Mouse (Mus musculus): ENCODE measurements around the gene Gnat3. TPM values are rescaled to one million over a fixed set of nuclear protein-coding genes. Genes with fewer than 3 reads are reported as not detected.

The Gnat3 gene
- polyA plus RNA-seq, 1 experiment from 2014 or later, result not detected

DNA sequence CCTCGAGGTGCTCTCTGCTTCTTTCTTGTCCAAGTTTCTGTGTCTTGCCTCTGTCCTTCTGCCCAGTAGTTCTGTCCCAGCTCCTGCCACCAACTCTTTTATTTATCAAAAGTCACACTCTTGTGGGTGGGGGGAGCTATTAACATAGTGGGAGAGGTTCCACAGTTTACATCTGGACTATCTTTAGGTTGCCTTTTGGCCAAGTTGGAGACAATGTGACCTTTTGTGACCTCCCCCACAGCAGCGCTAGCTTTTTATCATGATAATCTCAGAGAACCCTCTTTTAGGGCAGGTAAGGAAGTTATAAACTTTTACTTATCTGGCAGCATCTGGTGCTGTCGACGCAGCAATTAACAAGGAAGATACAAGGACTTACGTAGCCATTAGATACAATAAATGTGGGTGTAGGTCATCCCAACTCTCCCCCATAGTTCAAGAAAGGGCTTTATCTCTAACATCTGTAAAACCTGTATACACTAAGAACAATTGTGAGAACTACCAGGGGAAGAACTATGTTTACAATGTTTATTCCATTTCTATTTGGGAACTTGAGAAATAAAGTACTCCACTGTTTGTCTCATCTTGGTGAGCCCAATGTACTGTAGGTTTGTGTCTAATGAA is 18.3 kb downstream of the Gnat3 start:
- Histone ChIP-seq H3K9me3 (replicated peaks) (no peaks in the 10 kb centered on the region), H3K27ac (no peak overlapping the region), H3K27me3 (no peaks in the 10 kb centered on the region), H3K4me2 (no peak overlapping the region), H3K4me3 (replicated peaks) (no peak overlapping the region), H3K4me1 (no peaks in the 10 kb centered on the region), H3K9ac (no peak overlapping the region), H3K36me3 (no peaks in the 10 kb centered on the region)
- WGBS, result 56% methylated on average over 5 of the region's 5 CpGs
- ATAC-seq (replicated peaks; ENCODE audit: low FRiP score), result no peak

DNA sequence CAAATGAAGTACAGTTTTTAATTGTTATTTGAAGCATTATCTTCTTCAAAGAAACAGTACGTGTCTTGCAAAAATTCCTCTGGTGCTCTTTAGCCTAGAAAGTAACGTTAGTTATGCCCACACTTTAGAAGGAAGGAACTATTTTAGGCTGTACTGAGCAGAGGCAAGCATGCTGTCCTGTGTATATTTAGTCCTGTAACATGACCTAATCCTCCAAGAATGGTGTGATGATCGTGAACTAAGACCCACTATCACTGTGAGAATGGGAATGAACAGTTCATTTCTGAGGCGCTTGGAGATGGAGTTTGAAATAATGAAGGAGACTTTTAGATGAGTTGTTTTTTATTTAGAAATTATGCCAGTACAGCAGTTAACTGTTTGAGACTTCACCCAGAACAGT is 20.4 kb downstream of the Gnat3 start:
- Histone ChIP-seq H3K27ac (no peak overlapping the region), H3K9ac (no peak overlapping the region), H3K4me2 (no peak overlapping the region), H3K36me3 (no peaks in the 10 kb centered on the region), H3K4me1 (no peaks in the 10 kb centered on the region), H3K4me3 (replicated peaks) (no peak overlapping the region), H3K27me3 (no peaks in the 10 kb centered on the region), H3K9me3 (replicated peaks) (no peaks in the 10 kb centered on the region)
- no peak for ATAC-seq (replicated peaks; ENCODE audit: low FRiP score)
- WGBS, result 58% methylated on average over 4 of the region's 4 CpGs

DNA sequence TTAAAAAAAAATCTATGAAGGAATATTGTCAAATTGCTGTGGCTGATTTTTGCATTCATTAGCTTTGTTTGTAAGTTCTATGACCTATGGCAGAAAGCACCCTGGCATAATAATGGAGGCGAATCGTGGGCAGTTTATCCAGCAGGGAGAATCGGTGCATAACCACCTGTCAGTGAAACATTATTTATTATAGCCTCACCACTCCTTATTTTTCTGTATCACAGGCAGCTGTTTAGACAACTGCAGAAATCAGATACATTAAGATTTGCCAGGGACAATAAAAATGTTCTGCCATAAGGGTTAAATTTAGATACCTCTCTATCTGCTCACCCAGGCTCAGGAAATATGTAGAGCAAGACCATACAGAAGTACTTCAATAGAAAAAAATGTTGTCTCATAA is 22.2 kb downstream of the Gnat3 start:
- Histone ChIP-seq H3K4me2 (no peak overlapping the region), H3K4me3 (replicated peaks) (no peak overlapping the region), H3K4me1 (no peaks in the 10 kb centered on the region), H3K27ac (no peak overlapping the region), H3K36me3 (no peaks in the 10 kb centered on the region), H3K27me3 (no peaks in the 10 kb centered on the region), H3K9ac (no peak overlapping the region), H3K9me3 (replicated peaks) (no peaks in the 10 kb centered on the region)
- WGBS, result 56% methylated on average over 3 of the region's 3 CpGs
- ATAC-seq (replicated peaks; ENCODE audit: low FRiP score), result no peak

DNA sequence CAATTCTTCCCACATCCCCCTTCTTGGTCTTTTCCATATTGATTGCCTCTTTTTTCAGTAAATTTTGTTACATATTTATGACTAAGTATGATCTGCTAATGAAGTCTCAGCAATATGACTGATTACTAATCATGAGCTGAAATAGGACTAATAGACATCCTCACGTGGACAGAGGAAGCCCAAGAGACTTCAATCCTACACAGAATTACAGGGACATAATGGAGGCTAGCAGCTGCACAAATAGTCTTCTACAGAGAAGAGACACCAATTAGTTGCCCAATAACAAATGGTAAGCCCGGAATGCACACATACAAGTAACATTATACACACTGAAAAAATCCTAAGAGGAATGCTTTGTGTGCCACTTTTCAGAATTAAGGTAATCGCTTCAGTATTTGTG is 24.3 kb downstream of the Gnat3 start:
- no peak for ATAC-seq (replicated peaks; ENCODE audit: low FRiP score)
- Histone ChIP-seq H3K27me3 (no peaks in the 10 kb centered on the region), H3K9me3 (replicated peaks) (no peaks in the 10 kb centered on the region), H3K4me2 (no peak overlapping the region), H3K36me3 (no peaks in the 10 kb centered on the region), H3K4me3 (replicated peaks) (no peak overlapping the region), H3K4me1 (no peaks in the 10 kb centered on the region), H3K9ac (no peak overlapping the region), H3K27ac (no peak overlapping the region)
- 77% methylated on average over 3 of the region's 3 CpGs for WGBS

DNA sequence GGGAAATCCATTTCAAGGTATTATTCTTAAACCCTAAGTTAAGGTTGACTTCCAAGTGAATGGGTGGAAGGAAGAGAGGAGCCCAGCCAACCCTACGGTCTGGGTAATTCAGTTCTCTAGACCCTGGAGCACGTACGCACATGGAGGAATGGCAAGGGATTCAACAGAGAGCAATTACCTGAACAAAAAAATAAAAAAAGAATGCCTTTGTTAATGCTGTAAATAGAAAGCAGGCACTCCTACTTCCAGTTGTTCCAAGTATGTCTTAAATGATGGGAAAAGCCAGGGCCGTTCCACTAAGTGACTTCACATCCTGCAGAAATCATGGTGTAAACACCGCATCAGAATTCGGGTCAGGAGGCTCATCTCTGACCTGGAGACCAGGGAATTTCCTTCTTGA is 28.3 kb downstream of the Gnat3 start:
- Histone ChIP-seq H3K27ac (no peak overlapping the region), H3K36me3 (no peaks in the 10 kb centered on the region), H3K4me2 (no peak overlapping the region), H3K9me3 (replicated peaks) (no peaks in the 10 kb centered on the region), H3K9ac (no peak overlapping the region), H3K27me3 (no peaks in the 10 kb centered on the region), H3K4me1 (no peaks in the 10 kb centered on the region), H3K4me3 (replicated peaks) (no peak overlapping the region)
- 85% methylated on average over 6 of the region's 6 CpGs for WGBS
- ATAC-seq (replicated peaks; ENCODE audit: low FRiP score), result no peak

DNA sequence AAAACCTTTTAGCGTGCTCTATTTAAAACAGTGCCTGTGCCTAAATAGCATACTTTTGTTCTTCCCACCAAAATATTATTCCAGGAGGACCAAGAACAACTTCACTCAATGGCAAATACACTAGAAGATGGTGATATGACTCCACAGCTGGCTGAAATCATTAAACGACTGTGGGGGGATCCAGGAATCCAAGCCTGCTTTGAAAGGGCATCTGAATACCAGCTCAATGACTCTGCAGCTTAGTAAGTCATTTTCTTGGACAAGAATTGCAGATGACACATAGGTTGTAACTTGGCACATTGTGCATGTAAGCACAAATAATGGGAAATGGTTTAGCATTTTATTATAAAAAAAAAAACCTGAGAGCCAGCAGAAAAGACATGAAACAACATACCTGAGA is 37.2 kb downstream of the Gnat3 start:
- Histone ChIP-seq H3K9ac (no peak overlapping the region), H3K4me2 (no peak overlapping the region), H3K36me3 (no peaks in the 10 kb centered on the region), H3K27me3 (no peaks in the 10 kb centered on the region), H3K27ac (no peak overlapping the region), H3K9me3 (replicated peaks) (no peaks in the 10 kb centered on the region), H3K4me1 (no peaks in the 10 kb centered on the region), H3K4me3 (replicated peaks) (no peak overlapping the region)
- ATAC-seq (replicated peaks; ENCODE audit: low FRiP score), result no peak
- 74% methylated on average over 2 of the region's 2 CpGs for WGBS

DNA sequence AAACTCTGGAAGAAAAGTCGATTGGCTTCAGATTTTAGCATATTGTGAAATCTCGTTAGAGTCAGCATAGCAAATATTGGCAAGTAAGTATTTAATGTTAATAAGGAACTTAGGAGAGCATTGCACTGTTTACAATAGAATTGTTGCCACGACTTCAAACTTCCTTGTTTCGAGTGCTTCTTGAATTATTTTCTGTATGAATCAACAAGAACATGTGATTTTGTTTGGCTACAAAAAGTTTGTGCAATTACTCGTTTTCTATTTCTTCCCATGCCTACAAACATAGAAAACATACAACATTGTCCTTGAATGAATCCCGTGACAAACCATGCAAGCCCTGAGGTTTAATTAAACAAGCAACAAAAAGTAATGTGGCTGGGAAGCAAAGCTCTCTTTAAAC is 37.8 kb downstream of the Gnat3 start:
- Histone ChIP-seq H3K4me2 (no peak overlapping the region), H3K9me3 (replicated peaks) (no peaks in the 10 kb centered on the region), H3K9ac (no peak overlapping the region), H3K27ac (no peak overlapping the region), H3K36me3 (no peaks in the 10 kb centered on the region), H3K4me1 (no peaks in the 10 kb centered on the region), H3K27me3 (no peaks in the 10 kb centered on the region), H3K4me3 (replicated peaks) (no peak overlapping the region)
- ATAC-seq (replicated peaks; ENCODE audit: low FRiP score), result no peak
- 79% methylated on average over 6 of the region's 6 CpGs for WGBS

DNA sequence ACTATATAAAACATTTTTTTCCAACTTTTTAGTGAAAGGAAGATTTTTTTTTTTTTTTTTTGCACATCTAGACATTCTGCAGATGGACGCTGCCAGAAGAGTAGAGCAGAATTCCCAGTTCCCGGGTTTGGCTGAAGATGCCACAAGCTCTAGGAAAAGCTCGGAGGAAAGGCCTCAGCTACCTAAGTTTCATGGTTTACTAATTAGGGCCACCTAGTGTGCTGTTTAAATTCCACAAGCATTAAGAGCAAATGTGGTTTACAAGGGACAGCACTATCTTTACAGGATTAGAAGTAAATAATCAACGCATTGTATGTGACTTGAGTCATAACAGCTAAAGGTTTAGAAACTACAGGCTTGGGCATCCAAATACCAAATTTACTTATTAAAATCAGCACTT is 39.3 kb downstream of the Gnat3 start:
- Histone ChIP-seq H3K27me3 (no peaks in the 10 kb centered on the region), H3K9ac (no peak overlapping the region), H3K36me3 (no peaks in the 10 kb centered on the region), H3K9me3 (replicated peaks) (no peaks in the 10 kb centered on the region), H3K4me1 (no peaks in the 10 kb centered on the region), H3K4me2 (no peak overlapping the region), H3K4me3 (replicated peaks) (no peak overlapping the region), H3K27ac (no peak overlapping the region)
- ATAC-seq (replicated peaks; ENCODE audit: low FRiP score), result no peak
- WGBS, result 60% methylated on average over 4 of the region's 4 CpGs

DNA sequence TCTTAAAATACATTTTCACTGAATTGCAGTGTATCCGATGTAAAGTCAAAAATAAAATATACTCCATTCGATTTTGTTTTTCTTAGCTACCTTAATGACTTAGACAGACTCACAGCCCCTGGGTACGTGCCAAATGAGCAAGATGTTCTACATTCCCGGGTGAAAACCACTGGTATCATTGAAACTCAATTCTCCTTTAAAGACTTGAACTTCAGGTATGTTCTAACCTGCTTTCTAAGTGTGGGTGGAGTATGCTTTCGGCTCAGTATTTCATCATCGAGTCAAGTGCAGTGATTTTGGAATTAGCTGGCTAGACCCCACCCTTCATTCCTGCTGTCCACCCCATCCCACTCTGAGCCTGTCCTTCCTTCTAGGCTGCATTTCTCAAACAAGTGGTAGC is 41.3 kb downstream of the Gnat3 start:
- Histone ChIP-seq H3K4me1 (no peaks in the 10 kb centered on the region), H3K4me3 (replicated peaks) (no peak overlapping the region), H3K27me3 (no peaks in the 10 kb centered on the region), H3K4me2 (no peak overlapping the region), H3K9me3 (replicated peaks) (no peaks in the 10 kb centered on the region), H3K27ac (no peak overlapping the region), H3K36me3 (no peaks in the 10 kb centered on the region), H3K9ac (no peak overlapping the region)
- WGBS, result 79% methylated on average over 6 of the region's 6 CpGs
- ATAC-seq (replicated peaks; ENCODE audit: low FRiP score), result no peak

DNA sequence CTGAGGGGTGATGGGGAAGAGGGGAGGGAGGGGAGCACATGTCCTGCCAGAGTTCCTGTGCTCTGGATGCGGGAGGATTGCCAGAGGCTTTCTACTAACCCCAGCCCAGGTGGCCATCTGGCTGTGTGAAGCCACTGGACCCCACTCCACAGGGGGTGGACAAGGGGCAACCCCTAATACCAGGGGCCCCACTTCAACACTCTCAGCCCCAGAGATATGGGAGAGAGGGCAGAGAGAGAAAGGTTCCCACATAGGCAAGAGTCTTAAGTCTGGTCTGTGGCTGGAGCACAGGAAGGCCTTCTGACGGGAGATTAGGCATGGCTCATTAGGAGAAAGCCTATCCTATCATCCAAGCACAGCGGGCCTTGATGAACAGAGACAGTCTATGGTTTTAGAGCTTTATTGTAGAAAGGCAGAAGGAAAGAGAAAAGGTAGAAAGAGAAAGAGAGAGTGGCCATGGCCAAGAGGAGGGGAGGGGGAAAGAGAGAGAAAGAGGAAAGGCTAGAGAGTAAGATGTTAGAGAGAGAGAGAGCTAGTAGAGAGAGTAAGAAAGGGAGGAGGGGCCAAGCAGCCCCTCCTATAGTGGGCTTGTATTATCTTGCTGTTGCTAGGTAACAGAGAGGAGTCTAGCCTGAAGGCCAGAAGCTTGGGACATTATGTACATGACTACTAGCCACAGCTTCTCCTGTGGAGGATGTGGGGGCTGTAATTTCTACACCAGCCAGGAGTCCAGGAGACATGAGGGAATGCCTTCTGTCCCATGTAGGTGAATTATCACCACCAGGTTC is 42.7 kb downstream of the Gnat3 start:
- WGBS, result 79% methylated on average over 3 of the region's 3 CpGs
- Histone ChIP-seq H3K4me1 (no peaks in the 10 kb centered on the region), H3K27me3 (no peaks in the 10 kb centered on the region), H3K4me3 (replicated peaks) (no peak overlapping the region), H3K36me3 (no peaks in the 10 kb centered on the region), H3K4me2 (no peak overlapping the region), H3K9ac (no peak overlapping the region), H3K9me3 (replicated peaks) (no peaks in the 10 kb centered on the region), H3K27ac (no peak overlapping the region)
- no peak for ATAC-seq (replicated peaks; ENCODE audit: low FRiP score)

DNA sequence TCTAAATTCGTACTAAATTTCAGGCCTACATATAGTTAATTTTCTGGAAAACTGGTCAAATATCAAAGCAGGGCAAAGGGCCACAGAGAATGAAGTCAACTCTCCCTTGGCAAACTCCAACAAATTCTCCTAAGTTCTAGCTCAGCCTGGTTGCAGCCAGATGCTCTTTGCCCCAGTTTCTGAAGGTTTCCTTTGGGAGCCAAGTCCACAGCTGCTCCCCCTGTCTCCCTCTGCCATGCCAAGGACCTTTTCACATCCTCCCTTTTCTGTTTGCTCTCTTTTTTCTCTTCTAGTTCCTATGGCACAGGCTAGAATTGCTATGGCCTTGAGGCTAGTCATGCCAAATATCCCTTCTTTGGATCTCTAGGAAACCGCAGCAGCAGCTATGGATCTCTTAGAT is 43.8 kb downstream of the Gnat3 start:
- Histone ChIP-seq H3K4me2 (no peak overlapping the region), H3K27me3 (no peaks in the 10 kb centered on the region), H3K9ac (no peak overlapping the region), H3K27ac (no peak overlapping the region), H3K36me3 (no peaks in the 10 kb centered on the region), H3K4me1 (no peaks in the 10 kb centered on the region), H3K4me3 (replicated peaks) (no peak overlapping the region), H3K9me3 (replicated peaks) (no peaks in the 10 kb centered on the region)
- no peak for ATAC-seq (replicated peaks; ENCODE audit: low FRiP score)
- 83% methylated on average over 2 of the region's 2 CpGs for WGBS

DNA sequence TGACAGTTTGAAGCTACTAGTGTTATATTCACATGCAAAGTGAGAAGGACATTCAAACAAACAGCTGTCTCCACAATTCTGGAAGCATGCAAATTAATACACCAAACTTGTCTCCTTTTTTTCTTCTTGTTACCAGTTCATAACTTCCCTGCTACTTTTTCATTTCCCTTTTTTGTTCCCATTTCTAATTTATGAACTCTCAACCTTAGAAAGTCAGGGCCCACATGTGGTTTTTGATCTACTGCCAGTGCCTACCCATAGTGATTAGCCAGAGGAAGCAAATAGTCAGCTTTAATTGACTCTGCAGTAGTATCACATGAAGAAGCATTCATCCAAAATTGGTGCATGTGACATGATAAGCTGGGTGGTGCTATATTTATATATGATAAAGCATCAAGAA is 44.7 kb downstream of the Gnat3 start:
- Histone ChIP-seq H3K4me3 (replicated peaks) (no peak overlapping the region), H3K9ac (no peak overlapping the region), H3K9me3 (replicated peaks) (no peaks in the 10 kb centered on the region), H3K36me3 (no peaks in the 10 kb centered on the region), H3K27me3 (no peaks in the 10 kb centered on the region), H3K4me1 (no peaks in the 10 kb centered on the region), H3K27ac (no peak overlapping the region), H3K4me2 (no peak overlapping the region)
- ATAC-seq (replicated peaks; ENCODE audit: low FRiP score), result no peak

DNA sequence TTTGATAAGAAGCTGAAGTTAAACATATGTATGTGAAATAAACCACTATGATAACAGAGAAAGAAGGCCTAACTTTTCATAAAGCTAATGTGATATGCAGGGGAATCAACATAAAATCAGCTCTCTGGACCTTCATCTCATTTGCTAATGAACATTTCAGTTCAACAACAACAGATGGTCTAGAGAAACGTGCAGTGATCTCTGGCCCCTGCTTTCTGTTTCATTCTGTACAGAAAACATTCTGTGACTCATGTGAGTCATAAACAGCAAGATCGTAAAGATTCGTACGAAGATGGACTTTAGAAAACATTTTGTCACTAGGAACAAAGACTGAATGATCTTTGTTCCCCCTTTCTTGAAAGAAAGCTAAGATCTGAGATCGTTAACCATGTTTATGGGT is 48.0 kb downstream of the Gnat3 start:
- Histone ChIP-seq H3K4me2 (no peak overlapping the region), H3K9me3 (replicated peaks) (no peaks in the 10 kb centered on the region), H3K4me3 (replicated peaks) (no peak overlapping the region), H3K27me3 (no peaks in the 10 kb centered on the region), H3K4me1 (no peaks in the 10 kb centered on the region), H3K27ac (no peak overlapping the region), H3K9ac (no peak overlapping the region), H3K36me3 (no peaks in the 10 kb centered on the region)
- WGBS, result 37% methylated on average over 5 of the region's 5 CpGs
- ATAC-seq (replicated peaks; ENCODE audit: low FRiP score), result no peak
